Mouse (Mus musculus) adrenal gland, postnatal 4 days (tissue): ENCODE measurements around the gene Ptpn12. TPM values are rescaled to one million over a fixed set of nuclear protein-coding genes. Genes with fewer than 3 reads are reported as not detected.

Experiments used
- DNase-seq, 2 experiments: peaks; one replicate each; pipeline ENCODE4 v3.0.0; 2021 to 2022; ENCODE audit warnings: low spot score in 2 of 2, mixed read lengths in 2 of 2
- long read RNA-seq, 2 experiments: library from polyadenylated mRNA; stranded (forward); transcript quantifications; one replicate each; pipeline ENCODE4 v2.0.0; 2021
- total RNA-seq, 2 experiments: library from RNA; stranded (reverse); gene quantifications; 2 replicates each; pipeline ENCODE4 v1.2.3; 2021

Ptpn12 gene
- total RNA-seq = 10 to 100 TPM; 52.2 to 55.8 TPM
- long read RNA-seq, experiment 1, partial matches to known transcripts = 4 of 5 reads
- long read RNA-seq, experiment 1, other reads (novel, unspliced or antisense) = 1 of 5 reads
- long read RNA-seq, experiment 2, transcript Ptpn12-201 (18 exons, 3,280 nt) = major isoform, 15 of 38 reads
- long read RNA-seq, experiment 2, partial matches to known transcripts = 1 of 38 reads
- long read RNA-seq, experiment 2, other reads (novel, unspliced or antisense) = 22 of 38 reads

GRCm38 (mm10) chr5:21055820-21056531 lies at the start of gene Ptpn12:
Gene Ptpn12, minus strand, starts transcription at chr5:21055911.
- DNase-seq = peak; percentile 86 to 91

- no peak for DNase-seq
Measured at GRCm38 (mm10) chr5:21091179-21091578, 35.5 kb upstream of the Ptpn12 start.

- no peak for DNase-seq
Measured at GRCm38 (mm10) chr5:21057217-21057616, 1.5 kb upstream of the Ptpn12 start.

GRCm38 (mm10) chr5:21056595-21056994 lies 884 bp upstream of the Ptpn12 start:
- DNase-seq = no peak

- peak; percentile 18 to 26 for DNase-seq
Measured at GRCm38 (mm10) chr5:21055071-21055819, 466 bp downstream of the Ptpn12 start.

- peak; percentile 23 to 63 for DNase-seq
Measured at GRCm38 (mm10) chr5:21054472-21055070, 1.1 kb downstream of the Ptpn12 start.

GRCm38 (mm10) chr5:21053571-21054307 lies 2.0 kb downstream of the Ptpn12 start:
- DNase-seq = no peak

GRCm38 (mm10) chr5:21052521-21052920 lies 3.2 kb downstream of the Ptpn12 start:
- DNase-seq = no peak

GRCm38 (mm10) chr5:21050770-21051122 lies 5.0 kb downstream of the Ptpn12 start:
- no peak for DNase-seq

GRCm38 (mm10) chr5:21050061-21050769 lies 5.5 kb downstream of the Ptpn12 start:
- no peak for DNase-seq

GRCm38 (mm10) chr5:21049006-21049405 lies 6.7 kb downstream of the Ptpn12 start:
- no peak for DNase-seq

- no peak for DNase-seq
Measured at GRCm38 (mm10) chr5:21047114-21047513, 8.6 kb downstream of the Ptpn12 start.

GRCm38 (mm10) chr5:21046150-21047048 lies 9.3 kb downstream of the Ptpn12 start:
- DNase-seq = no peak

GRCm38 (mm10) chr5:21045462-21045861 lies 10.2 kb downstream of the Ptpn12 start:
- DNase-seq = no peak

- no peak for DNase-seq
Measured at GRCm38 (mm10) chr5:21038100-21038499, 17.6 kb downstream of the Ptpn12 start.

GRCm38 (mm10) chr5:21035689-21036480 lies 19.8 kb downstream of the Ptpn12 start:
- DNase-seq = no peak

- no peak for DNase-seq
Measured at GRCm38 (mm10) chr5:21034388-21034966, 21.2 kb downstream of the Ptpn12 start.
